Mouse (Mus musculus) WW6 (cell line): ENCODE results near the gene Gm28053.

Source experiments
- DNase-seq: peaks from one replicate; pipeline ENCODE4 v3.0.0-alpha.2; 2013; ENCODE audit warnings: low read depth, low spot score

Gene Gm28053

DNA sequence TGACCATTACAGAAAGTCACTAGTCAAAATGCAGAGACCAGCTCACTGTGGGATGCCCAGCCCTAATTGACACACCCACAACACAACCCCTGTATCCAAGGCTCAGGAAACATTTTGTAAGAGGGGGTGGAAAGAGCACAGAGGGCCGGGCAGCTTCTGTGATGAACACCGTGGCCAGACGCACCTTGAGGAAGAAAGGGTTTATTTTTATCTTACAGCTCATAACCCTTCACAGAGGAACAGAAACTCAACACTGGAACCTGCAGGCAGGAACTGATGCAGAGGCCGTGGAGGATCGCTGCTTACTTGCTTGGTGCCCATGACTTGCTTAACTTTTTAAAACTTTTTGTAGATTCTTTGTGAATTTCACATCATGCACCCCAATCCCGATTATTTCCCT is 25.4 kb upstream of the Gm28053 start:
- no peak for DNase-seq

DNA sequence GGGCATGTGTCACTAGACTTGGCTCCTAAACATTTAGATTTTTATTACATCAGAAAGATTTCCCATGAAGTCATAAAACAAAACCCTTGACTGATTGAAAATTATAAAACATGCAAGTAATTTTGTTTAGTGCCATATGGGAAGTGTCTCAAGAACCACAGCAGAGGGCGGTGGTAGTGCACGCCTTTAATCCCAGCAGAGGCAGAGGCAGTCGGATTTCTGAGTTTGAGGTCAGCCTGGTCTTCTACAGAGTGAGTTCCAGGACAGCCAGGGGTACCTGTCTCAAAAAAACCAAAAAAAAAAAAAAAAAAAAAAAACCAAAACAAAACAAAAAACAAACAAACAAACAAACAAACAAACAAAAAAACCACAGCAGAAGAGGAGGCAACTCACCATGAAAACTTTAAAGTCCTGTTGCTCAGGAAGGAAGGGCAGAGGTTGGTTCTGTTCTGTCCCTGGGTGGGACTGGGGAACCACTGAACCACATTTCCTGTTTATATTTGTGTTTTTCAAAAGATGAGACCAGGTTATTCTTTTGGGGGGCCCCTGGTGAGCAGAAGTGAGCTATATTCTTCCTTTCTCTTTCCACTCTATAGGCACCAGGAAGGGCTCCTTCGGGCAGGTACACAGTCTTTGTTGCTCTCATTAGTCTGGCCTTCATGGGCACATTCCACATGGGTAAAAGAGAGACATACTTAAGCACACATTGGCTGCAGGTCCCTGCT is 21.4 kb upstream of the Gm28053 start:
- no peak for DNase-seq

DNA sequence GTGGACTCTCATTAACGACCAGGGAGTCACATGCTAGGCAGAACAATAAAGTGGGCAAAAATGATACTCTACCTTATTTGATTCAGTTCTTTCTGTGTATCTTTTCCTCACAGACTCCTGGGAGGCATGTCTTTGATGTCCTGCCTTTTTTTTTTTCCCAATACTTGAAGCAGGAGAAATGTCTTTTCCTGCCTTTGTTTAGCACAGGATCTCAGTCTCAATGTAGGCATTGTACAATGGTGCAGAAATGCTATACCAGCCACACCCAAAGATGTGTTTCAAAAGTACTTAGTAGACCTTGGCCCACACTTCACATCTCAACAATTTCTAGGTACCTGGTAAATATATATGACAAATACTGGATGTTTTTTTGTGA is 20.9 kb upstream of the Gm28053 start:
- DNase-seq = no peak

DNA sequence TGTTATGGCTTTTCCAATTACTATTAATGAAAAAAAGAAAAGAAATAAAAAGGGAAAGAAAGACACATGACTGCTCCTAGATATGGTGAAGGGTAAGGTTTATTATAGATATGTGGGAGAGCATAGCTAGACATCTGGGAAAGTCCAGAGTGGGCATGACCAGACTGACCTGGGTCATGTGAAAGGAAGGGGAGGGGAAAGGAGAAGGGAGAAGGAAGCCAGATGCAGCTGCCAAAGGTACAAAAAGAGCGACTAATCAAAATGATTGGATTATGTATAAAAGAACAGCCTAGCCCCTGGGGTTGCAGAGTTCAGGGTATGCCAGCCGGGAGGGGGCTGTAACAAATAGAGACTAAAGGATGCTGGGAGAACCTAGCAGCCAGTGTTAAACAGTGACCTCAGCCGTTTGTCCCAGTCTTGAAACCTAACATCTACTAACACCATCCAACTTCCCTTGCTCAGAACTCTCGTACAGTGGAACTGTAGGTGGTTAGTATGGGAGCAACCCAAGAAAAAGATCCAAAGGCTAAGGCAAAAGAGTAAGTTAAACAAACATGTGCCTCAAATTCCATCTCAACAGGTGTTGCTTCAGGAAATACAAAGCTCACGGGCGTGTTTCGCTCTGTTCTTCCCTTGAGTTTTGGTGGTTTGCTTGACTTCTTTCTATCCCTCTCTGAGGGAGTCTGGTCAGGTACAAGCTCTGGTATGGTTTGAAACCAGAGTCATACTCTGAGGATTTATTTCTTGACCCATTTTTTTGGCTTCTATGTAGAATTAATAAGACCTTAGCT is 20.1 kb upstream of the Gm28053 start:
- no peak for DNase-seq

DNA sequence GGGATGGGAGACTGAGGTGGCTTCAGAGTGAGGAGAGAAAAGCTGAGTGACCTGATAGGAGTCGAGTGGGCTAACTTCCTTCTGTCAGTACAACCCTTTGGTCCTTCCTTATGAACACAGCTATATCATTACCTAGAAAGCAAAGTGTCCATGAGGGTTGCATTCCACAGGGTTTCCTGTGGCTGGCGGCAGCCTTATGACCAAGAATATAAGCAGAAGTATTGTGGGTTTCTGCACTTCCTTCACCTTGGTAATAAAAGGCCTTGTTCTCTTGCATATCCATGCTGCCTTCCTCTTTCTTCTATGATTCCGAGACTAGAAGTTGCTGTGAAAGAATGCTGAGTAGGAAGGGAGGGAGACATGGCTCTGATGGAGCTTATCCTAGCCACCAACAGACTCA is 19.5 kb upstream of the Gm28053 start:
- no peak for DNase-seq

DNA sequence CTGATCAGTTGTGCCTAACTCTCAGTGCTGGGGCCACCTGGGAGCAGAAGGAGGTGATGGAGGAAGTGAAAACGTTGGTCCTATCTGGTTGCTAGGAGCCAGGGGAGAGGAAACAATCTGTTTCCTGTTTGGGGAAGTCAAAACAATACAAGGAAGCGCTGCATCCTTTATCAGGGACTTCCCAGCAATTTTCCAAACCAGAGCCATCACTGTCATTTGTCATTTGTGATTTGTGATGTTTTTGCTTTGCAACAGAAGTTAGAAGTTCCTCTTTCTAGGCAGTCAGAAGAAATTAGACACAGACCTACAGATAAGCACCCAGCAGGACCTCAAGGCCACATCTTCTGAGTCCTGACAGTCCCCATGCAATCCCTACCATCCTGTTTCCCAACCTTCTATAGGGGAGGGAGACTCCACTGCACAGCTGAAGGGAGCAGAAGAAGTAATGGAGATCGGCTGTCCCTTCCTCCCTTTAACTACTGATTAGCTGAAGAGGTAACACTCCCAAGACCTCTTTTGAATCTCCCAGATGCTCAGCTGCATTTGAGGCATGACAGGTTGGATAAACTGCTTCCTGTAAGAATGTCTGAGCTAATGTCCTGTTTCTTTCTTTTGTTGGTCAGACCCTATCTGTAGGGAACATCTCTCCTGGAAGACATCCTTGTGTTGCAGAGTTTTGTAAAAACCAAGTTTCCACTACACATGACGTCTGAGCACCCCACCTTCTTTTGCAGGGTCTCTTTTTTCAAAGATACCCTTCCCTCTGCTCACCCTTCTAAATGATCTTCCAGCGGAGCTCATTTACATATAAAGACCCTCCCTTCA is 17.9 kb upstream of the Gm28053 start:
- no peak for DNase-seq

DNA sequence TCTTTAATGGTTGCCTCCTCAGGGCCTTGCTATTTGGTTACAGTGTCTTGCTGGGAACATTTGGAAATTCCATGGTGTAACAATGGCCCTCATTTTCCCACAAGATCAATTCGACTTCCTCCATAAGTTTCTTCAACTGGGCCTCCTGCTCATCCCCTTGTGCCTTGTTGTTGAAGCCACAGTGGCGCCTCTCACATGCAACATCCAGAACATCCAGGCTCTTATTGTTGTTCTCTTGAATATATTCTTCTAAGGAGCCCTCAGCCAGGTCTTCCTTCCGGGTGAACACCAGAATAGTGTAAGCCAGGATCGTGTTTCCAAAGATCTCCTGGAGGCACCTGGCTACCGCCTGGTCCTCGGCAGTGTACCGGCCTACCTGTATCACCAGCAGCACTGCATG is 16.3 kb upstream of the Gm28053 start:
- DNase-seq = no peak

DNA sequence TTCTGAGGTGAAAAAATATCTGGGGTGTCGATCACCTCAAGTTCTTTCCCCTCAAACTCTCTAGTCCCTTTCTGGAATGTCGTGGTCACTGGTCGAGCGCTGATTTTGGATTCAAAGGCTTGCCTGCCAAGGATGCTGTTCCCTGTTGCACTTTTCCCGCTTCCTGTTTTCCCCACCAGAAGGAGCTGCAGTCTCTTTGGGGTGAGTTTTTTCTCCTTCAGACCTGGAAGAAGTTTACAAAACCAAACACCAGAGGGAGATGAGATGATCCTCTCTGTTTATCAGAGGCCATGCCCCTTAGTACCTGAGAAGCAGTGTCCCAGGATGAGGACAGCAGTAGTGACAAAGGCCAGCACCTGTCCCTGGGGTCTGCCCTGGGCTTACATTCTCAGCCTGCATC is 15.8 kb upstream of the Gm28053 start:
- no peak for DNase-seq

DNA sequence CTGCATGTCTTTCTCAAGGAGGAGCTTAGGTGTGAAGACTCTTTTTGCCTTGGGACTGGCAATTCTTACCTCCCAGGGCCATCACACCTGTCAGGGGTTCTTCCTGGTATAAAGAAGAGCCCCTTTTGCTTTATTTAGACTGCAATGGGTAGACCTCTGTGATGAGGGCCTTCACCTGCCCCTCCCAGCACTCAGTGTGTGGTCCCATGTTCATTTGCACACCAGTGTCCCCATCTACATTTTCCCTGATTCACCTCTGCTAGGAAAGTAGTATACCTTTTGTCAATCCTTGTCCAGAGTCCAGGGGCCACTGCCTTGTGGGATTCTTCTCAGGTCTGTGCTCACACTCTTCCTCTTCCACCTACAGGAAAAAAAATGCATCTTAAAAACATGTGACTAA is 14.3 kb upstream of the Gm28053 start:
- no peak for DNase-seq

DNA sequence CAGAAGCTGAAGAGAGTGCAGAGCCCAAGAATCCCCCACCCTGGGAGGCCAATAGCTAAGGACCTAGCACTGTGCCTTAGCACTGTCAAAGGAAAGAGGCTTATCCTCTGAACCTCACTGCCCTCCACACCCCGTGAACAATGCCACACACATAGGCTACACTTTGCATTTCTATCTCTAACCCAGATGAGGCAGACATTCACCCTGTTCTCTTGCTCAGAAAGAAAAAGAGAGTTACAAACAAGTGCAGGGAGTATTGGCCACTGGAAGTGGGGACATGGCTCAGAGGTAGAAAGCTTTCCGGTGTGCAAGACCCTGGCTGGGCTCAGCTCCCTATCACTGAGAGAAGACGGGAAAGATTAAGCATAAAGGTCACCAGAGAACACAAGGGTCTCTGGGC is 12.3 kb upstream of the Gm28053 start:
- no peak for DNase-seq

DNA sequence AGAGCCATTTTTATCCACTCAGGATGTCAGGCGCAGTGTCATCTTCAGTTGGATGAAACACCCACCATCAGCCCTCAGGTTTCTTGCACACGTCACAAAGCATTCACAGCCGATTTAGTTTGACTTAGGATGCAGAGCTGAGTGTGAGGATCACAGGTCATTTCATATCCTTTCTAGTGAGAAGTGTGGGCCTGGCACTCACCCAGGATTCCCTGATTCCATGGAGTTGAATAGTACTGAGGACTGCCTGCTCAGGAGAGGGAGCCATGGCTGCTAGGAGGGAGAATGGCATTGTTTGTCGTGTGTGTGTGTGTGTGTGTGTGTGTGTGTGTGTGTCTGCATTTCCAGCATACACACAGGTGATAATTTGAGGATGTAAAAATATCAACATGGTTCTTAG is 1.9 kb downstream of the Gm28053 start:
- DNase-seq = no peak

DNA sequence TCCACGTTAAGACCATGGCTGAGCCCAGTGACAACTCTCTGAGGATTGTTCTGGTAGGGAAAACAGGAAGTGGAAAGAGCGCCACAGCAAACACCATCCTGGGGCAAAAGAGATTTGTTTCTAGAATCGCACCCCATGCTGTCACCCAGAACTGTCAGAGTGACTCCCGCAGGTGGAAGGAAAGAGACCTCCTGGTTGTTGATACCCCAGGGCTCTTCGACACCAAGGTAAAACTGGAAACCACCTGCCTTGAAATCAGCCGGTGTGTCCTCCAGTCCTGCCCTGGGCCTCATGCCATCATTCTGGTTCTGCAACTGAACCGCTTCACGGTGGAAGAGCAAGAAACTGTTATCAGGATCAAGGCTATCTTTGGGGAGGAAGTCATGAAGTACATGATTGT is 5.1 kb downstream of the Gm28053 start:
- no peak for DNase-seq

DNA sequence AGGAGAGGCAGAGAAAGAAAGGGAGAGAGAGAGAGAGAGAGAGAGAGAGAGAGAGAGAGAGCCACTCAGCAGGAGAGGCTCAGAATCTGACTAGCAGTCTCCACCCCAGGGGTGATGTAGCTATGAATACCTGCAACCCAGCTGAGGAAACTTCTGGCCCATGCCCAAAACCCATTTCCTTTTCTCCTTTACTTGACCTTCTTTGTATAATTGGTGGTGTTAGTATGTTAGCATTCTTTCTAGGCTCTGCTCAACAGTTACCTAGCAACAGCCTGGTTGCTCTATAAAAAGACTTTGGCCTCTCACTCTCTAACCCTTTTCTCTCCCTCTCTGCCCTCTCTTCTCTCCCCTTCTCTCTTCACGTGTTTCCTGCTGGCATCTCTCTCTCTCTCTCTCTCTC is 7.1 kb downstream of the Gm28053 start:
- no peak for DNase-seq

DNA sequence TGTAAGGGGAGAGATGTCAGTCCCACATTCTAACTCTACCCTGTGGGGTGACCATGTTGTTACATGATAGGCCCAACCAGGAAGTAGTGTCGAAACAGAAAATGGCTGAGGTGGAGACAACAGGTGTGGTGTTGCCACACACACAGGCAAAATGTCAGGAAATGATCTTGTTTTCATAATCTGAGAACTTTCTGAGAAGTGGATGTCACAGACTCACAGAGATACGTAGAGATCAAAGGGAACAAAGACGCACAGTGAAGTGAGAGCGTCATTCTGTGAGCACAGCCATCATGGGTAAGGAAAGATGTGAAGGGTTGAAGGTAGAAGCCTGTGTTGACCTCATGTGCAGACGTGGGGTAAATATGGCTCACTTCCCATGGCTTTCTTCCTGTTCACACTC is 9.4 kb downstream of the Gm28053 start:
- no peak for DNase-seq

DNA sequence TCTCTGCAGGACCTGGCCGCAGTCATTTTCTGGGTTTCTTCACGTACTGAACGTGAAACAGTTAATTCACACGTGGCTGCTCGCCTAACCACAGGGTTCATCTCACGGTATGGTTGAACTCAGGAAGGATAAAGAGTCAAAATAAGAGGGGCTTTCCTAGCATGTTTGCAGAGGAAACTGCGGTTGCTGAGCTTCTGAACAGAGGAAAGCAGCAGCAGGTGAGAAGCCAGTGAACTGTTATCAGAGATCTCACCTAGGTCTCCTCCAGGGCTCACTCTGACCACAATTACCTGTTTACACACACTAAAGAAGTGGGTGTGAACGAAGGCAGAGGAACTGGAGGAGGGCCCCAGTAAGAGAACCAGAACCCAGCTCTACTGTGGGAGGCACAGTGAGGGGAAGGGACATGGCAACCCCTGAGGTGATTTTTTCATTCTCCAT is 14.5 kb downstream of the Gm28053 start:
- no peak for DNase-seq

DNA sequence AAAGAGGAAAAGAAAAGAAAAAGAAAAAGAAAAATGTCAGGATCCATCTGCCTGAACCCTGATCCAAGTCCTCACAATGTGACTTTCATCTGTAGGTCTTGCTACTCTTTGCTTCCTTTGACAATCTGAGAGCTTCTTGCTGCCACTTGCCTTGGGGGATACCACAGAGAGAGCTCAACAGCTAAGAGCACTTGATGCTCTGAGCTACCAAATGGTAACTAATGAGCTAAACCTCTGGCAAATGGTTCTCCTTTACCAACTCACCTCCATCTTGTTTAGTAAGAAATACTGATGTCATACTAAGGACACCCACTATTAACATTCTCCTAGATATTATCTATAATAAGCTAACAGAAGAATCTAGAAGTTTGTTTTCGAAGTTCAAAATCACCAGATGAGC is 15.3 kb downstream of the Gm28053 start:
- no peak for DNase-seq

DNA sequence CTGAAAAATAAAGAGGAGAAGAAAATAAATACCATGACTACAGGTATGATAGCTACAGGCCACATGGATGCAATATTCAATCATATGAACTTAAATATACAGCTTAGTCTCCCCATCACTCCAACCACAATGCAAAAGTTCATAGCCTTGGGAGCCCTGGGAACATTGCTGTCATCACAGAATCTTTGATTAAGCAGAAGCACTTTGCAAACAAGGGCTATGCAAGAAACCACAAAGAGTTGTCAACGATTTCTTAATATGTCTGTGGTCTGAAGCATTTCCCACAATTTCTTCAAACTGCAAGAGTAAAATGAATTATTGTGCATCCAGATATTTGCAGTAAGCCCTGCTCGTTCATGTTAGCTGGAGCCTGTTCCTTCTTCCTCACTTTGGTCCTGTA is 18.6 kb downstream of the Gm28053 start:
- DNase-seq = no peak

DNA sequence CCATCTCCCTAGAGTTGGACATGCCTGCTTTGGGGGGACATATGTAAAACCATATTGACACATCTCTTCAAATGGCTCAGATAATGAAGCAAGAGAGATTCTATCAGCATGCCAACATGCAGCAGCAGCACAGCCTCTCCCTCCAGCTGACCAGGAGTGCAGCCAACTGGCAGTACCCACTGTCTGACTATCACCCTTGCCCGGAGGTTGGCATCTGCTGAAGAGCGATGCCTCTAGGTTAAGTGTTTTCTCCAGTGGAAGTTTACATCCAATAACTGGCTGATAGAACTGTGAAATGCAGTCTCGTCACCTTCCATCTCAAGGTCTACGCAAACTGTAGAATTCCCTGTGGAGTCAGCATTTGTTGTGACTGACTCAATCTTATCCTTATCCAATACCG is 19.3 kb downstream of the Gm28053 start:
- no peak for DNase-seq

DNA sequence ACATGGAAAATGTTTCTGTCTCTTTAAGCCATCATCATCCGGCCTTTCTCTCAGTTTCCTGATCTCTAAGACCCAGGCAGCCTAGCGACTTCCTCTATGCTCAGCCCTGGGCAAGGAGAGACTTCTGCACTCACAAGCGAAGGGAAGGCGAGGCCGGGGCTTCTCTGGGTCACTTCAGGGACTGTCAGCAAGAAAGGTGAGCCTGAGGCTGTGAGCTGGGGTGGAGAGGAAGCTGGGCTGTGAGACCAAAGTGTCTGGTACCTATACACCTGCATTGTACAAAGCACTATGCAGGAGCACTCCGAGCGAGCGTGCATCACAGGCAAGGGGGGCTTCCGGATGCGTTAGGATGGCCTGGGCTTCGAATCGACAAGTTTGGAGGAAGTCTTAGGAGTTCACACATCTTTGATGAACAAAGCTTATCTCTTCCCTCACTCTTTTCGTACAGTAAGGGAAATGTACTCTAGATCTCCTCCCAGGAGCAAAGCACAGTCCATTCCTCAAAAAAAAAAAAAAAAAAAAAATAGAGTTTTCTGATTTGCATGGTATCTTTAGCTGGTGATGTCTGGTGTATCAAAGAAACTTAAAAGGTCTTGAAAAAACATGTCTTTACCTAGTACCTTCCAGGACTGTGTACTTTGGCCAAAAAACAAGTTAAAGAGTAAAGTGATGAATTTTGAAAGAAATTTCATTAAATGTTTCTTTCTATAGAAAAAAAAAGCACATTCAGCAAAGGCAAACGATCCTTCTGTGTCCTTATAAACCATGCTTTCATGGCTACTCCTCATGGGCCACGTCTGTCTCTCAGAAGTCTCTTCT is 20.8 kb downstream of the Gm28053 start, which contains the start of gene Gimap1:
Gimap1 (plus strand) TSS at position 94 of the 819 bp plus-strand sequence.
- DNase-seq = no peak

DNA sequence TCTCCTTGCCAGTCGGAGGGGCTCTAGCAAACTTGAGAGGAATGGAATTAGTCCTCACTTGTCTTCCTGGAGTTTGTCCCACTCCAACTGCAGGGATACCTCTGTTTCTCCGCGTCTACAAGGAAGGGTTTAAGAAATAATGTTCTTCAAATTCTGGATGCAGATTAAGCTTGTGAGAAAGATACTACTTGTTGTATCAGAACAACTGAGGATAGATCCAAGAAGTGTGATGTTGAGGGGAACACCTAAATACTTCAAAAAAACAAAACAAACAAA is 21.3 kb downstream of the Gm28053 start:
- no peak for DNase-seq

DNA sequence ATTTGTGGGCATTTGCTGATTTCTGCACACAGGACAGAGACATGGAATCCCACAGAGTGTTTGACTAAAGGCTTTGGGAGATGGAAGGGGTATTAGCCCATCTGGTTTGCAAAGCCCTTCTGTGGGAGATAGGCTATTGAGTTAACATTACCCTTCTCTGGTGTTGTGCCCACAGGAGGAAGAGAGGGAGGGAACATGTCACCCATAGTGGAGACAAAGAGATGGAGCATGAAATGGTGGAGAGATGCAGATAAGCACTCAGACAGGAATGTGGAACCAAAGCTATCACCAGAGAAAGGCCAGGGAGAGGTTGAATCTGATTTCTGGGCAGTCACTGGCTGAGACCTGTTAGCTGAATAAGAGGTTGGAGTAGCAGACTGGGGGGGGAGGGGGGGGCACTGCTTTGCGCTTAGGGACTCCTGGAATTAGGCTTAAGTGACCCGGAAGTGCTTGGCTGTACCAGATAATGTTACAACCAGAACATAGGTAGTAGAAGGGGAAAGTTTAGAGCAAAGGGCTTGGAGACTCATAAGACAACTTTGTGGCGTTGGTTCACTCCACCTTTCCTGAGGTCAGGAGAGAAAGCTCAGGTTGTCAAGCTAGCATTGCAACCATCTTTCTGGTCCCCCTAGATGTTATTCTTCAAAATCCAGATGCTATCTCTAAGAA is 22.2 kb downstream of the Gm28053 start:
- DNase-seq = no peak
